Mouse (Mus musculus) inflammation-experienced regulatory T-cells, adult 6 months (primary cell): ENCODE results near the gene Lefty1. TPM values are rescaled to one million over a fixed set of nuclear protein-coding genes. Genes with fewer than 3 reads are reported as not detected.
"Not testable (repeated sequence)": the region's sequence is repeated elsewhere in the genome, so short reads cannot be mapped to it uniquely, and the experiment has no call there.

ENCODE experiments used
- ATAC-seq: one replicate; pipeline ENCODE4 v1.8.0; 2017
- polyA plus RNA-seq, 3 experiments: library from polyadenylated mRNA; unstranded; fragments of 100-300 nt; shearing (Covaris generic); gene quantifications; one replicate each; pipeline ENCODE4 v1.2.1; 2017

Lefty1 gene
- not detected for polyA plus RNA-seq

- ATAC-seq: no peak
Measured at GRCm38 (mm10) chr1:180934467-180935419, at the start of gene Lefty1. Gene Lefty1, plus strand, starts transcription at chr1:180935022.

GRCm38 (mm10) chr1:180888556-180889042, 46.2 kb upstream of the Lefty1 start:
- no peak for ATAC-seq

- no peak for ATAC-seq
Measured at GRCm38 (mm10) chr1:180889172-180889571, 45.6 kb upstream of the Lefty1 start.

- no peak for ATAC-seq
Measured at GRCm38 (mm10) chr1:180889841-180890240, 45.0 kb upstream of the Lefty1 start.

GRCm38 (mm10) chr1:180892808-180893207, 42.0 kb upstream of the Lefty1 start, which contains the start of gene Lefty2:
Gene Lefty2, plus strand, starts transcription at chr1:180893108.
- ATAC-seq: no peak

GRCm38 (mm10) chr1:180894088-180894987, 40.5 kb upstream of the Lefty1 start:
- ATAC-seq: not testable (repeated sequence)

- ATAC-seq: no peak
Measured at GRCm38 (mm10) chr1:180901107-180901506, 33.7 kb upstream of the Lefty1 start.

GRCm38 (mm10) chr1:180902915-180903314, 31.9 kb upstream of the Lefty1 start:
- no peak for ATAC-seq

- no peak for ATAC-seq
Measured at GRCm38 (mm10) chr1:180903666-180904038, 31.2 kb upstream of the Lefty1 start.

GRCm38 (mm10) chr1:180904039-180904814, 30.6 kb upstream of the Lefty1 start, which contains the start of gene Pycr2:
Gene Pycr2, plus strand, starts transcription at chr1:180904293.
- ATAC-seq: peak; percentile 98

GRCm38 (mm10) chr1:180904815-180905080, 30.1 kb upstream of the Lefty1 start:
- ATAC-seq: no peak

GRCm38 (mm10) chr1:180905307-180905706, 29.5 kb upstream of the Lefty1 start:
- no peak for ATAC-seq

- no peak for ATAC-seq
Measured at GRCm38 (mm10) chr1:180905876-180906275, 28.9 kb upstream of the Lefty1 start.

GRCm38 (mm10) chr1:180906461-180907147, 28.2 kb upstream of the Lefty1 start:
- ATAC-seq: no peak

GRCm38 (mm10) chr1:180911138-180911537, 23.7 kb upstream of the Lefty1 start:
- no peak for ATAC-seq

- ATAC-seq: peak; percentile 74
Measured at GRCm38 (mm10) chr1:180911653-180912287, 23.1 kb upstream of the Lefty1 start.

GRCm38 (mm10) chr1:180912792-180913191, 22.0 kb upstream of the Lefty1 start:
- no peak for ATAC-seq

- no peak for ATAC-seq
Measured at GRCm38 (mm10) chr1:180913797-180914196, 21.0 kb upstream of the Lefty1 start.

GRCm38 (mm10) chr1:180916425-180916824, 18.4 kb upstream of the Lefty1 start:
- ATAC-seq: peak; percentile 44

GRCm38 (mm10) chr1:180917053-180917452, 17.8 kb upstream of the Lefty1 start:
- no peak for ATAC-seq

GRCm38 (mm10) chr1:180919686-180920085, 15.1 kb upstream of the Lefty1 start:
- no peak for ATAC-seq
